Mouse (Mus musculus) stomach, postnatal 0 days (tissue): ENCODE measurements around the gene Slc46a2. TPM values are rescaled to one million over a fixed set of nuclear protein-coding genes. Genes with fewer than 3 reads are reported as not detected.

ENCODE experiments used
- ATAC-seq: fragments of 200-750 bp; cut with Nextera tagmentation; 2 replicates; pipeline ENCODE4 v1.8.0; 2017; ENCODE audit not compliant: low FRiP score, low TSS enrichment
- DNase-seq: peaks from one replicate; pipeline ENCODE4 v3.0.0-alpha.2; 2016; ENCODE audit warnings: low spot score
- H3K27ac ChIP-seq: fragments of 300-500 bp; sonication (generic); replicated peaks from 2 replicates; pipeline ENCODE4 v1.5.1; 2014; ENCODE audit warnings: mild to moderate bottlenecking, control low read depth
- H3K27me3 ChIP-seq: fragments of 300-500 bp; sonication (generic); 2 replicates; pipeline ENCODE4 v1.6.1; 2014; ENCODE audit warnings: low read length; ENCODE audit not compliant: control insufficient read depth, insufficient read depth
- H3K36me3 ChIP-seq: fragments of 300-500 bp; sonication (generic); 2 replicates; pipeline ENCODE4 v1.6.1; 2014; ENCODE audit warnings: low read length, mixed read lengths; ENCODE audit not compliant: control insufficient read depth, insufficient read depth
- H3K4me1 ChIP-seq: fragments of 300-500 bp; sonication (generic); replicated peaks from 2 replicates; pipeline ENCODE4 v1.6.1; 2014; ENCODE audit warnings: antibody characterized with exemption; ENCODE audit not compliant: control insufficient read depth, insufficient read depth
- H3K4me2 ChIP-seq: fragments of 300-500 bp; sonication (generic); replicated peaks from 2 replicates; pipeline ENCODE4 v1.6.1; 2014; ENCODE audit warnings: low read depth, mild to moderate bottlenecking, control low read depth, moderate library complexity
- H3K4me3 ChIP-seq: fragments of 300-500 bp; sonication (generic); 2 replicates; pipeline ENCODE4 v1.5.1; 2014; ENCODE audit warnings: low read depth, low read length, control low read depth
- H3K9ac ChIP-seq: fragments of 300-500 bp; sonication (generic); 2 replicates; pipeline ENCODE4 v1.6.1; 2014; ENCODE audit warnings: mild to moderate bottlenecking, low read length, control low read depth, mixed read lengths
- H3K9me3 ChIP-seq: fragments of 300-500 bp; sonication (generic); 2 replicates; pipeline ENCODE4 v1.6.1; 2016; ENCODE audit warnings: low read length; ENCODE audit not compliant: control insufficient read depth
- CTCF ChIP-seq: IDR thresholded peaks from 2 replicates; pipeline ENCODE4 v1.5.1; 2016; ENCODE audit warnings: antibody characterized with exemption, low read depth, mild to moderate bottlenecking, moderate library complexity
- EP300 ChIP-seq: optimal IDR thresholded peaks from 2 replicates; pipeline ENCODE3; 2016; ENCODE audit warnings: antibody characterized with exemption
- WGBS: fragments of 180-500 bp; shearing (Covaris S2); extraction: QIAGEN DNeasy Blood & Tissue Kit; methylation state at CpG from one replicate; pipeline ENCODE4 v1.1.7; 2014; 5-methylcytosine and 5-hydroxymethylcytosine counted together
- polyA plus RNA-seq: library from polyadenylated mRNA; unstranded; fragments of >200 nt; fragmentation: Nextera tagmentation; extraction: Ambion mirVana; gene quantifications from 2 replicates; pipeline ENCODE4 v1.2.1, GENCODE M21; 2015

Gene Slc46a2
- polyA plus RNA-seq, 1 experiment from 2014 or later, result 10.5 TPM

- no peak for DNase-seq
- Histone ChIP-seq H3K27me3 (no peaks in the 10 kb centered on the region), H3K4me3 (no peak overlapping the region), H3K4me1 (no peaks in the 10 kb centered on the region), H3K9me3 (no peaks in the 10 kb centered on the region), H3K36me3 (no peaks in the 10 kb centered on the region), H3K4me2 (no peak overlapping the region), H3K27ac (no peak overlapping the region), H3K9ac (no peak overlapping the region)
- TF ChIP-seq CTCF (no peak), EP300 (no peak)
- 53% methylated on average over 6 of the region's 6 CpGs for WGBS
- ATAC-seq, result peak; percentile 58
These were observed 44.4 kb downstream of the Slc46a2 start for GRCm38 (mm10) chr4:59870433-59870832.

- 33% methylated on average over 6 of the region's 6 CpGs for WGBS
- no peaks in the 10 kb centered on the region for H3K4me1 ChIP-seq
- no peak overlapping the region for H3K4me2 ChIP-seq
- no peak overlapping the region for H3K4me3 ChIP-seq
- H3K27ac ChIP-seq, result no peak overlapping the region
- DNase-seq (no peak), ATAC-seq (no peak)
- H3K9me3 ChIP-seq, result no peaks in the 10 kb centered on the region
- no peaks in the 10 kb centered on the region for H3K27me3 ChIP-seq
- TF ChIP-seq CTCF (no peak), EP300 (no peak)
- H3K36me3 ChIP-seq, result no peaks in the 10 kb centered on the region
- no peak overlapping the region for H3K9ac ChIP-seq
These were observed 45.3 kb downstream of the Slc46a2 start for GRCm38 (mm10) chr4:59869488-59870057.

- WGBS, result 85% methylated on average over 11 of the region's 11 CpGs
- DNase-seq (no peak), ATAC-seq (no peak)
- no peaks in the 10 kb centered on the region for H3K36me3 ChIP-seq
- H3K4me2 ChIP-seq, result no peak overlapping the region
- H3K27me3 ChIP-seq, result no peaks in the 10 kb centered on the region
- H3K9me3 ChIP-seq, result no peaks in the 10 kb centered on the region
- TF ChIP-seq EP300, result no peak
- TF ChIP-seq CTCF, result no peak
- no peak overlapping the region for H3K9ac ChIP-seq
- no peak overlapping the region for H3K4me3 ChIP-seq
- no peaks in the 10 kb centered on the region for H3K4me1 ChIP-seq
- no peak overlapping the region for H3K27ac ChIP-seq
These were observed 46.8 kb downstream of the Slc46a2 start for GRCm38 (mm10) chr4:59868086-59868485.

GRCm38 (mm10) chr4:59863869-59864268, 51.0 kb downstream of the Slc46a2 start:
- DNase-seq, result no peak
- TF ChIP-seq EP300 (no peak), CTCF (no peak)

GRCm38 (mm10) chr4:59862335-59862734, 52.5 kb downstream of the Slc46a2 start:
- Histone ChIP-seq H3K4me3 (no peak overlapping the region), H3K4me2 (no peak overlapping the region), H3K27me3 (no peaks in the 10 kb centered on the region), H3K27ac (no peak overlapping the region), H3K9ac (no peak overlapping the region), H3K36me3 (no peaks in the 10 kb centered on the region), H3K4me1 (no peaks in the 10 kb centered on the region), H3K9me3 (no peaks in the 10 kb centered on the region)
- TF ChIP-seq EP300, result no peak
- no peak for TF ChIP-seq CTCF
- WGBS, result 87% methylated on average over 1 of the region's 1 CpGs
- ATAC-seq (no peak), DNase-seq (no peak)

More at GRCm38 (mm10) chr4:59863869-59864268, 51.0 kb downstream of the Slc46a2 start:
- H3K4me3 ChIP-seq, result no peak overlapping the region
- H3K9ac ChIP-seq, result no peak overlapping the region
- WGBS, result 73% methylated on average over 6 of the region's 6 CpGs
- no peak for ATAC-seq
- no peak overlapping the region for H3K4me2 ChIP-seq
- no peak overlapping the region for H3K27ac ChIP-seq
- H3K36me3 ChIP-seq, result no peaks in the 10 kb centered on the region
- H3K4me1 ChIP-seq, result no peaks in the 10 kb centered on the region
- H3K9me3 ChIP-seq, result no peaks in the 10 kb centered on the region
- H3K27me3 ChIP-seq, result no peaks in the 10 kb centered on the region

GRCm38 (mm10) chr4:59861871-59862270, 53.0 kb downstream of the Slc46a2 start:
- no peaks in the 10 kb centered on the region for H3K4me1 ChIP-seq
- no peak overlapping the region for H3K9ac ChIP-seq
- no peaks in the 10 kb centered on the region for H3K36me3 ChIP-seq
- no peak for TF ChIP-seq EP300
- no peak for TF ChIP-seq CTCF
- H3K27me3 ChIP-seq, result no peaks in the 10 kb centered on the region
- 42% methylated on average over 4 of the region's 4 CpGs for WGBS
- H3K9me3 ChIP-seq, result no peaks in the 10 kb centered on the region
- H3K4me2 ChIP-seq, result no peak overlapping the region
- ATAC-seq, result no peak
- H3K4me3 ChIP-seq, result no peak overlapping the region
- no peak for DNase-seq
- no peak overlapping the region for H3K27ac ChIP-seq
